Mouse (Mus musculus) liver, embryonic 14.5 days (tissue): ENCODE results near the gene Kcnc3. TPM values are rescaled to one million over a fixed set of nuclear protein-coding genes. Genes with fewer than 3 reads are reported as not detected.

Source experiments
- ATAC-seq: fragments of 200-750 bp; cut with Nextera tagmentation; 2 replicates; pipeline ENCODE4 v1.8.0; 2017; ENCODE audit warnings: moderate number of reproducible peaks, mild to moderate bottlenecking, moderate library complexity; ENCODE audit not compliant: insufficient read depth
- DNase-seq, 3 experiments: peaks; one replicate each; pipeline ENCODE4 v3.0.0-alpha.2; 2012 to 2013; ENCODE audit warnings: low read depth in 3 of 3, low spot score in 3 of 3
- H3K27ac ChIP-seq: fragments of 300-500 bp; sonication (generic); 2 replicates; pipeline ENCODE4 v1.5.1; 2014; ENCODE audit warnings: moderate library complexity, mild to moderate bottlenecking, control low read depth, inconsistent platforms
- H3K27me3 ChIP-seq: fragments of 300-500 bp; sonication (generic); 2 replicates; pipeline ENCODE4 v1.6.1; 2014; ENCODE audit warnings: mild to moderate bottlenecking, low read length, moderate library complexity; ENCODE audit not compliant: control insufficient read depth, insufficient read depth
- H3K36me3 ChIP-seq: fragments of 300-500 bp; sonication (generic); replicated peaks from 2 replicates; pipeline ENCODE4 v1.6.1; 2014; ENCODE audit warnings: low read depth; ENCODE audit not compliant: control insufficient read depth, insufficient read depth
- H3K4me1 ChIP-seq, 2 experiments: fragments of 200-500 bp in 1 of 2; fragments of 300-500 bp in 1 of 2; sonication (generic) in 1 of 2; replicated peaks; 2 replicates each; pipeline ENCODE4 v1.6.1; 2012 to 2014; ENCODE audit warnings: antibody characterized with exemption in 1 of 2, inconsistent platforms in 1 of 2, low read length in 1 of 2; ENCODE audit not compliant: control insufficient read depth in 2 of 2, insufficient read depth in 2 of 2
- H3K4me2 ChIP-seq: fragments of 300-500 bp; sonication (generic); 2 replicates; pipeline ENCODE4 v1.6.1; 2014; ENCODE audit warnings: low read depth, mild to moderate bottlenecking, control low read depth, moderate library complexity
- H3K4me3 ChIP-seq, 2 experiments: fragments of 200-500 bp in 1 of 2; fragments of 300-500 bp in 1 of 2; sonication (generic) in 1 of 2; 2 replicates each; pipeline ENCODE4 v1.5.1; 2012 to 2014; ENCODE audit warnings: low read depth in 2 of 2, low read length in 2 of 2, mild to moderate bottlenecking in 2 of 2, control low read depth in 1 of 2, inconsistent platforms in 1 of 2, moderate library complexity in 1 of 2; ENCODE audit not compliant: insufficient read depth in 1 of 2
- H3K9ac ChIP-seq: fragments of 300-500 bp; sonication (generic); replicated peaks from 2 replicates; pipeline ENCODE4 v1.6.1; 2014; ENCODE audit warnings: mild to moderate bottlenecking, control low read depth, moderate library complexity
- H3K9me3 ChIP-seq: fragments of 300-500 bp; sonication (generic); 2 replicates; pipeline ENCODE4 v1.6.1; 2016; ENCODE audit warnings: low read length, mixed read lengths; ENCODE audit not compliant: control insufficient read depth
- CTCF ChIP-seq: IDR thresholded peaks from 2 replicates; pipeline ENCODE4 v1.5.1; 2016; ENCODE audit warnings: antibody characterized with exemption, low read depth, control low read depth
- EP300 ChIP-seq: IDR thresholded peaks from 2 replicates; pipeline ENCODE4 v1.6.1; 2016; ENCODE audit warnings: antibody characterized with exemption, low read depth
- WGBS: fragments of 180-500 bp; shearing (Covaris S2); extraction: QIAGEN DNeasy Blood & Tissue Kit; methylation state at CpG from one replicate; pipeline ENCODE4 v1.1.7; 2014; ENCODE audit not compliant: insufficient replicate concordance; 5-methylcytosine and 5-hydroxymethylcytosine counted together
- polyA plus RNA-seq, 2 experiments: library from polyadenylated mRNA; depleted of rRNA in 1 of 2; stranded (reverse) in 1 of 2; unstranded in 1 of 2; fragments of >200 nt; fragmentation: Nextera tagmentation in 1 of 2; extraction: Ambion mirVana in 1 of 2; gene quantifications; 2 replicates each; pipeline versions ENCODE4 v1.2.1 to v1.2.3; 2012 to 2014

Kcnc3 gene
- polyA plus RNA-seq, 2 experiments: 0.16 TPM; not detected in 1

GRCm38 (mm10) chr7:44594291-44594690 is 3.8 kb downstream of the Kcnc3 start:
- H3K4me2 ChIP-seq: no peak overlapping the region
- H3K36me3 ChIP-seq: no peaks in the 10 kb centered on the region
- no peak overlapping the region for H3K4me3 ChIP-seq
- H3K9me3 ChIP-seq: no peaks in the 10 kb centered on the region
- TF ChIP-seq EP300 (no peak), CTCF (no peak)
- no peak overlapping the region for H3K9ac ChIP-seq
- ATAC-seq: no peak
- H3K27me3 ChIP-seq: peaks cover 45% of the 10 kb centered on the region
- 62% methylated on average over 6 of the region's 6 CpGs for WGBS
- DNase-seq: no peak
- 0 out of 4 replicates have a peak, but pooled peaks cover 0 to 1% of the 10 kb centered on the region in 2 experiments for H3K4me1 ChIP-seq
- H3K27ac ChIP-seq: no peak overlapping the region

GRCm38 (mm10) chr7:44595131-44595561 is 4.7 kb downstream of the Kcnc3 start:
- peaks cover 36% of the 10 kb centered on the region for H3K27me3 ChIP-seq
- no peak overlapping the region for H3K27ac ChIP-seq
- no peak overlapping the region for H3K4me2 ChIP-seq
- 0 out of 4 replicates have a peak, but pooled peaks cover 0 to 1% of the 10 kb centered on the region in 2 experiments for H3K4me1 ChIP-seq
- TF ChIP-seq CTCF (no peak), EP300 (no peak)
- no peaks in the 10 kb centered on the region for H3K36me3 ChIP-seq
- H3K4me3 ChIP-seq: no peak overlapping the region
- 77% methylated on average over 20 of the region's 20 CpGs for WGBS
- no peaks in the 10 kb centered on the region for H3K9me3 ChIP-seq
- ATAC-seq (no peak), DNase-seq (no peak)
- no peak overlapping the region for H3K9ac ChIP-seq

- ATAC-seq: no peak
- peaks cover 27% of the 10 kb centered on the region for H3K27me3 ChIP-seq
Measured at GRCm38 (mm10) chr7:44596051-44596450, 5.6 kb downstream of the Kcnc3 start.

GRCm38 (mm10) chr7:44596996-44597538 is 6.6 kb downstream of the Kcnc3 start:
- H3K4me2 ChIP-seq: no peak overlapping the region
- no peaks in the 10 kb centered on the region for H3K9me3 ChIP-seq
- no peak for TF ChIP-seq EP300
- TF ChIP-seq CTCF: no peak
- WGBS: 42% methylated on average over 5 of the region's 5 CpGs
- H3K4me1 ChIP-seq: no peaks in the 10 kb centered on the region
- peaks cover 20% of the 10 kb centered on the region for H3K27me3 ChIP-seq
- no peak for DNase-seq
- H3K36me3 ChIP-seq: no peaks in the 10 kb centered on the region
- H3K27ac ChIP-seq: no peak overlapping the region
- ATAC-seq: no peak
- no peak overlapping the region for H3K4me3 ChIP-seq
- no peak overlapping the region for H3K9ac ChIP-seq

More at GRCm38 (mm10) chr7:44596051-44596450, 5.6 kb downstream of the Kcnc3 start:
- TF ChIP-seq CTCF (no peak), EP300 (no peak)
- DNase-seq: no peak
- Histone ChIP-seq H3K36me3 (no peaks in the 10 kb centered on the region), H3K9ac (no peak overlapping the region), H3K4me1 (no peaks in the 10 kb centered on the region), H3K27ac (no peak overlapping the region), H3K4me3 (no peak overlapping the region), H3K9me3 (no peaks in the 10 kb centered on the region), H3K4me2 (no peak overlapping the region)
- 60% methylated on average over 6 of the region's 6 CpGs for WGBS

GRCm38 (mm10) chr7:44597666-44598065 is 7.2 kb downstream of the Kcnc3 start:
- WGBS: 79% methylated on average over 4 of the region's 4 CpGs
- no peak overlapping the region for H3K9ac ChIP-seq
- H3K27ac ChIP-seq: no peak overlapping the region
- H3K4me3 ChIP-seq: no peak overlapping the region
- H3K27me3 ChIP-seq: peaks cover 16% of the 10 kb centered on the region
- H3K4me1 ChIP-seq: no peaks in the 10 kb centered on the region
- no peak overlapping the region for H3K4me2 ChIP-seq
- DNase-seq: no peak
- TF ChIP-seq EP300: no peak
- no peak for TF ChIP-seq CTCF
- ATAC-seq: no peak
- no peaks in the 10 kb centered on the region for H3K36me3 ChIP-seq
- no peaks in the 10 kb centered on the region for H3K9me3 ChIP-seq
